In genomic region chr1:34389234-34389891, GRCm38 (mm10) we compare ENCODE assay signal across 11 mouse cellular contexts. TPM values are rescaled to one million over a fixed set of nuclear protein-coding genes. Genes with fewer than 3 reads are reported as not detected.
A peak's percentile ranks its signal among the peaks of the same experiment; 100 is the strongest.
DNase-seq lines count a peak whose midpoint lies in the region; ATAC-seq and TF ChIP-seq lines count a peak whose summit lies in the region.
"Had no signal": no experiment of that assay in that cellular context is flagged by ENCODE, and none has a peak within 500 bp of the region (broad histone marks: within the 10 kb centered on the region; RNA-seq: fewer than 3 reads in every experiment).

No protein-coding gene starts in this region.

- ATAC-seq in embryonic facial prominence, embryonic 14.5 days (ENCODE audit: low read depth) = no peak
- peak; percentile 28 to 32; a peak in 2 of 4 replicates for ATAC-seq in hematopoietic stem cell, adult 5-6 weeks (replicated peaks in 1 of 2; ENCODE audit: insufficient read depth in 1 of 2, low FRiP score in 2 of 2, low TSS enrichment in 1 of 2, low read depth in 1 of 2, poor library complexity in 2 of 2, severe bottlenecking in 2 of 2)

- no peaks in the 10 kb centered on the region for H3K36me3 ChIP-seq in embryonic facial prominence, embryonic 14.5 days (ENCODE audit: control insufficient read depth, insufficient read depth, low read length)
- no peaks in the 10 kb centered on the region for H3K36me3 ChIP-seq in macrophage (ENCODE audit: inconsistent target)
- H3K36me3 ChIP-seq: neural tube, embryonic 13.5 days had no signal

- intact Hi-C loops in gastrocnemius, adult 2 months (cut with DNase I) = no loop called here

- H3K4me1 ChIP-seq in embryonic facial prominence, embryonic 14.5 days (ENCODE audit: control insufficient read depth, insufficient read depth, low read length) = no peaks in the 10 kb centered on the region
- H3K4me1 ChIP-seq: neural tube, embryonic 13.5 days had no signal

- H3K4me3 ChIP-seq in gastrocnemius, adult 2 months = peak overlapping the region; percentile 37
- no peak overlapping the region for H3K4me3 ChIP-seq in embryonic facial prominence, embryonic 14.5 days (ENCODE audit: low read depth, low read length)
- no peak overlapping the region for H3K4me3 ChIP-seq in macrophage (ENCODE audit: inconsistent target)
- H3K4me3 ChIP-seq: neural tube, embryonic 13.5 days had no signal

- H3K9ac ChIP-seq in embryonic facial prominence, embryonic 14.5 days (ENCODE audit: low read depth, low read length) = no peak overlapping the region
- H3K9ac ChIP-seq: neural tube, embryonic 13.5 days had no signal

- H3K27ac ChIP-seq in gastrocnemius, adult 2 months = peak overlapping the region; percentile 71
- peak overlapping the region; percentile 52 for H3K27ac ChIP-seq in embryonic facial prominence, embryonic 14.5 days (replicated peaks; ENCODE audit: low read depth, low read length)
- H3K27ac ChIP-seq in macrophage = peak overlapping the region; percentile 96
- H3K27ac ChIP-seq: neural tube, embryonic 13.5 days had no signal

- peak; percentile 24 for DNase-seq in gastrocnemius, adult 2 months
- DNase-seq in gastrocnemius, adult 8-10 months (ENCODE audit: low spot score in 2 of 2) = no peak
- peak; percentile 60 for DNase-seq in embryonic facial prominence, embryonic 14.5 days (ENCODE audit: low spot score)
- DNase-seq in layer of hippocampus, postnatal 25 days (ENCODE audit: extremely low spot score in 1 of 2, low spot score in 1 of 2) = no peak
- DNase-seq in natural killer cell, adult 2 months (ENCODE audit: low spot score in 2 of 2) = no peak
- no peak for DNase-seq in ovary, postnatal 36 days (ENCODE audit: low spot score)
- DNase-seq: adrenal gland, adult 2 months; thymus, postnatal 25 days had no signal

- no peak overlapping the region for H3K4me2 ChIP-seq in embryonic facial prominence, embryonic 14.5 days (ENCODE audit: low read depth, low read length)
- H3K4me2 ChIP-seq: neural tube, embryonic 13.5 days had no signal

- 62% methylated on average over 6 of the region's 6 CpGs for WGBS in embryonic facial prominence, embryonic 14.5 days
- 20% methylated on average over 6 of the region's 6 CpGs for WGBS in macrophage (ENCODE audit: missing documents)

- no peaks in the 10 kb centered on the region for H3K9me3 ChIP-seq in embryonic facial prominence, embryonic 14.5 days (ENCODE audit: control insufficient read depth, low read length)
- H3K9me3 ChIP-seq: neural tube, embryonic 13.5 days had no signal

- no peaks in the 10 kb centered on the region for H3K79me2 ChIP-seq in macrophage (ENCODE audit: inconsistent target)

- no peak for TF ChIP-seq CTCF in gastrocnemius, adult 2 months (IDR thresholded peaks at IDR 0.05)

- no peaks in the 10 kb centered on the region for H3K27me3 ChIP-seq in embryonic facial prominence, embryonic 14.5 days (replicated peaks; ENCODE audit: control insufficient read depth, insufficient read depth, low read length)
- H3K27me3 ChIP-seq: neural tube, embryonic 13.5 days had no signal

RNA-seq across cellular contexts. Expression of gene Ccdc115, which starts 50.1 kb away (rescaled TPM):
- 10 to 100 TPM; 10.8 to 13.6 TPM for total RNA-seq in gastrocnemius, adult 2 months (2021)
- 10 to 100 TPM; 10.7 to 14.9 (median 13.7) TPM for total RNA-seq in gastrocnemius, adult 8-10 months (2022)
- 49.1 and 53.0 TPM in 2 replicates for polyA plus RNA-seq in embryonic facial prominence, embryonic 14.5 days (2014; fragmentation: Nextera tagmentation; extraction: Ambion mirVana)
- 49.9 and 52.8 TPM in 2 replicates for total RNA-seq in hematopoietic stem cell, adult 5-6 weeks (2017)
- 10 to 100 TPM in 17 of 26 experiments, 1 to 10 TPM in 9; 3.7 to 37.4 (median 15.7) TPM for total RNA-seq in macrophage (2018; cell fraction: chromatin; rRNA removed)
- 10 to 100 TPM; 16.6 to 50.3 (median 38.0) TPM for total RNA-seq in macrophage (2018; cell fraction: cytosol; rRNA removed)
- 10 to 100 TPM in 22 of 26 experiments, 1 to 10 TPM in 4; 8.3 to 41.2 (median 16.2) TPM for total RNA-seq in macrophage (2018; cell fraction: nucleus; rRNA removed)
- 47.2 to 87.1 TPM (median 69.5 TPM) in 3 replicates for polyA plus RNA-seq in macrophage (2018)
- total RNA-seq in layer of hippocampus, postnatal 25 days (2021) = 10 to 100 TPM; 17.6 to 18.4 TPM

RNA-seq across cellular contexts. Expression of gene Imp4, which starts 50.3 kb away (rescaled TPM):
- total RNA-seq in gastrocnemius, adult 2 months (2021) = 10 to 100 TPM in 1 of 2 experiments, 1 to 10 TPM in 1; 8.7 to 14.0 TPM
- 10 to 100 TPM in 3 of 4 experiments, 1 to 10 TPM in 1; 9.4 to 13.2 (median 11.3) TPM for total RNA-seq in gastrocnemius, adult 8-10 months (2022)
- 71.5 and 74.6 TPM in 2 replicates for polyA plus RNA-seq in embryonic facial prominence, embryonic 14.5 days (2014; fragmentation: Nextera tagmentation; extraction: Ambion mirVana)
- total RNA-seq in hematopoietic stem cell, adult 5-6 weeks (2017) = 23.6 and 36.7 TPM in 2 replicates
- 10 to 100 TPM in 23 of 26 experiments, 1 to 10 TPM in 3; 8.6 to 34.8 (median 20.0) TPM for total RNA-seq in macrophage (2018; cell fraction: chromatin; rRNA removed)
- total RNA-seq in macrophage (2018; cell fraction: cytosol; rRNA removed) = 10 to 100 TPM; 19.7 to 39.7 (median 30.6) TPM
- 10 to 100 TPM; 12.2 to 31.7 (median 17.3) TPM for total RNA-seq in macrophage (2018; cell fraction: nucleus; rRNA removed)
- polyA plus RNA-seq in macrophage (2018) = 28.5 to 54.8 TPM (median 40.6 TPM) in 3 replicates
- 10 to 100 TPM; 31.4 to 35.8 TPM for total RNA-seq in layer of hippocampus, postnatal 25 days (2021)

Comparison
In these comparisons a context has a peak if more than half of its experiments do, and no peak if none do; other contexts are left out.
1. DNase-seq: peak in gastrocnemius, adult 2 months (single experiment) and embryonic facial prominence, embryonic 14.5 days (single experiment); none in gastrocnemius, adult 8-10 months (0 of 2), layer of hippocampus, postnatal 25 days (0 of 2), natural killer cell, adult 2 months (0 of 2) and ovary, postnatal 36 days (single experiment).
2. Peak in every context shown above with its lines, with median percentiles within 50 percentile points of each other: H3K27ac ChIP-seq.